Mouse (Mus musculus) midbrain, postnatal 0 days (tissue): Measurements from ENCODE around the gene Tbck. TPM values are rescaled to one million over a fixed set of nuclear protein-coding genes. Genes with fewer than 3 reads are reported as not detected.
A peak's percentile ranks its signal among the peaks of the same experiment; 100 is the strongest.

ENCODE experiments used
- ATAC-seq: fragments of 200-750 bp; cut with Nextera tagmentation; 2 replicates; pipeline ENCODE4 v1.8.0; 2017; ENCODE audit warnings: moderate number of reproducible peaks, mild to moderate bottlenecking, moderate TSS enrichment, moderate library complexity; ENCODE audit not compliant: low FRiP score
- DNase-seq: peaks from one replicate; pipeline ENCODE4 v3.0.0-alpha.2; 2015; ENCODE audit warnings: low spot score
- H3K27ac ChIP-seq: fragments of 300-500 bp; sonication (generic); 2 replicates; pipeline ENCODE4 v1.5.1; 2014; ENCODE audit warnings: low read depth, mild to moderate bottlenecking, low read length, mixed read lengths
- H3K27me3 ChIP-seq: fragments of 300-500 bp; sonication (generic); 2 replicates; pipeline ENCODE4 v1.6.1; 2014; ENCODE audit warnings: low read length, control low read depth, mixed read lengths; ENCODE audit not compliant: insufficient read depth
- H3K36me3 ChIP-seq: fragments of 300-500 bp; sonication (generic); 2 replicates; pipeline ENCODE4 v1.6.1; 2014; ENCODE audit warnings: low read length, control low read depth, mixed read lengths; ENCODE audit not compliant: insufficient read depth
- H3K4me1 ChIP-seq: fragments of 300-500 bp; sonication (generic); 2 replicates; pipeline ENCODE4 v1.6.1; 2014; ENCODE audit warnings: mild to moderate bottlenecking, control low read depth, antibody characterized with exemption, low read length, mixed read lengths; ENCODE audit not compliant: insufficient read depth
- H3K4me2 ChIP-seq: fragments of 300-500 bp; sonication (generic); 2 replicates; pipeline ENCODE4 v1.6.1; 2014; ENCODE audit warnings: low read depth, mild to moderate bottlenecking, low read length, mixed read lengths; ENCODE audit not compliant: poor library complexity, severe bottlenecking
- H3K4me3 ChIP-seq: fragments of 300-500 bp; sonication (generic); 2 replicates; pipeline ENCODE4 v1.5.1; 2014; ENCODE audit warnings: low read depth, mild to moderate bottlenecking, low read length, moderate library complexity
- H3K9ac ChIP-seq: fragments of 300-500 bp; sonication (generic); replicated peaks from 2 replicates; pipeline ENCODE4 v1.6.1; 2014; ENCODE audit warnings: mild to moderate bottlenecking, low read length, moderate library complexity, mixed read lengths; ENCODE audit not compliant: poor library complexity, severe bottlenecking
- H3K9me3 ChIP-seq: fragments of 300-500 bp; sonication (generic); 2 replicates; pipeline ENCODE4 v1.6.1; 2016; ENCODE audit warnings: low read length, control low read depth
- CTCF ChIP-seq: IDR thresholded peaks from 2 replicates; pipeline ENCODE4 v1.5.1; 2016; ENCODE audit warnings: antibody characterized with exemption, mild to moderate bottlenecking
- WGBS: fragments of 180-500 bp; shearing (Covaris S2); extraction: QIAGEN DNeasy Blood & Tissue Kit; methylation state at CpG from one replicate; pipeline ENCODE4 v1.1.7; 2014; 5-methylcytosine and 5-hydroxymethylcytosine counted together
- polyA plus RNA-seq: library from polyadenylated mRNA; unstranded; fragments of >200 nt; fragmentation: Nextera tagmentation; extraction: Ambion mirVana; gene quantifications from 2 replicates; pipeline ENCODE4 v1.2.1, GENCODE M21; 2015
- total RNA-seq: library from RNA; depleted of rRNA; stranded (reverse); fragments of >200 nt; gene quantifications from 2 replicates; pipeline ENCODE4 v1.2.3, GENCODE M21; 2014

The Tbck gene
- total and polyA plus RNA-seq, 2 experiments from 2014 or later, result 33.2 to 43.5 TPM

DNA sequence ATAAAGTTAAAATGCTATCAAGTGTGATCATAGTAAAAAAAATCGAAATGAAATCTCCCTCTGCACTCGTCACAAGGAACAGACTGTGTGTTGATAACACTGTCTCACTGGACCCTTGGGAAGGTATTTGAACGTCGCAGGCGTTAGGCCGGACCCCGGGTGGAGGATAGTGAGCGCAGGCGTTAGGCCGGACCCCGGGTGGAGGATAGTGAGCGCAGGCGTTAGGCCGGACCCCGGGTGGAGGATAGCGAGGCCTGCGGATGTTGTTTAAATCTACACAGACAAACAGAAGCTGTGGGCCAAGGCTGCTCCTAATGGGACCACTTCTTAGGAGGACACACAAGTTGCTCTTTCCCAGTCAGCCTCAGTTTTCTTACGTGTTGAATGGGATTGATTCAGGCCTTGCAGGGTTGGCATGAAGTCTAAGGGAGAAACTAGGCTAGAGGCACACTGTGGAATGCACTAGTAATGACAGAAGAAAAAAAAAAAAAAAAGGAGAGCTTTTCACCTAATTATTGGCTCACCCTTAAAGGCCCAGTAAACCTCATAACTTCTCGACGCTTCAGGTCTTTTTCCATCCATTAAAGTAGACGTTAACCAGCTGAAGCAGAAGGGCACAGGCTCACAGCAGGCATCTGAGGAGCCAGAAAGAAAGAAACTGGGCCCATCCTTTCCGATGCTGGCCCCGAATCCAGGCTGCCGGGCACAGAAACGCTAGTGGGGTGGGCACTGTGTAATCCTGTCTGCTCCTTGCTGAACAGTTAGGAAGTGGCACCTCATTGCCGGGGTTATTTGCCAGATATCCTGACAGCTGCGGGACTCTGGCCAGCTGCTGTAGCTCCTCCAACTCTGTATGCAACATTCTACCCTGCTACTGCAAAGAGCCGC, 168.1 kb downstream of the Tbck start:
- WGBS, result 53% methylated on average over 28 of the region's 28 CpGs
- ATAC-seq (peak; percentile 24; the same call in 1 of the 2 replicates), DNase-seq (peak; percentile 22)
- Histone ChIP-seq H3K36me3 (no peaks in the 10 kb centered on the region), H3K4me3 (no peak overlapping the region), H3K4me2 (no peak overlapping the region), H3K9me3 (no peaks in the 10 kb centered on the region), H3K27ac (no peak overlapping the region), H3K4me1 (no peaks in the 10 kb centered on the region), H3K9ac (no peak overlapping the region), H3K27me3 (no peaks in the 10 kb centered on the region)
- TF ChIP-seq CTCF, result no peak

DNA sequence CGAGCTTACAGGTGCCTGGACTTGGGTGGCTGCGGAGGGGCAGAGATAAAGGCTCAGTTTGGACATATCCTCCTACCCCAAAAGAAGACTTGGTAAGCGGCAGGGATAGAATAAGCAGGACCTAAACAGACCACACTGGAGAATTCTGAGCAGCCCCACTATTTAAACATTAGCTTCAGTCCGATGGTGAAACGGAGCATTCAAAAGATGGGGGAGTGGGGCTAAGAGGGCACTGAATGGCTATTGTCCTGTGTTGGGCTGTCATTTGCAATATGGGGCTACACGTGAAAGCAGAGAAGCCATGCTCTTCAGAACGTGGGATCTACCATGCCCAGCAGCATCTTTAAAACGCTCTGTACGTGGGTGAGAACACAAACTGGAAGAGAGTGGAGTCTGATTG, 170.3 kb downstream of the Tbck start:
- H3K9me3 ChIP-seq, result no peaks in the 10 kb centered on the region
- H3K4me1 ChIP-seq, result no peaks in the 10 kb centered on the region
- ATAC-seq (no peak), DNase-seq (no peak)
- no peaks in the 10 kb centered on the region for H3K36me3 ChIP-seq
- H3K4me3 ChIP-seq, result no peak overlapping the region
- no peak overlapping the region for H3K27ac ChIP-seq
- TF ChIP-seq CTCF, result no peak
- H3K9ac ChIP-seq, result no peak overlapping the region
- WGBS, result 83% methylated on average over 9 of the region's 9 CpGs
- H3K27me3 ChIP-seq, result no peaks in the 10 kb centered on the region
- no peak overlapping the region for H3K4me2 ChIP-seq

DNA sequence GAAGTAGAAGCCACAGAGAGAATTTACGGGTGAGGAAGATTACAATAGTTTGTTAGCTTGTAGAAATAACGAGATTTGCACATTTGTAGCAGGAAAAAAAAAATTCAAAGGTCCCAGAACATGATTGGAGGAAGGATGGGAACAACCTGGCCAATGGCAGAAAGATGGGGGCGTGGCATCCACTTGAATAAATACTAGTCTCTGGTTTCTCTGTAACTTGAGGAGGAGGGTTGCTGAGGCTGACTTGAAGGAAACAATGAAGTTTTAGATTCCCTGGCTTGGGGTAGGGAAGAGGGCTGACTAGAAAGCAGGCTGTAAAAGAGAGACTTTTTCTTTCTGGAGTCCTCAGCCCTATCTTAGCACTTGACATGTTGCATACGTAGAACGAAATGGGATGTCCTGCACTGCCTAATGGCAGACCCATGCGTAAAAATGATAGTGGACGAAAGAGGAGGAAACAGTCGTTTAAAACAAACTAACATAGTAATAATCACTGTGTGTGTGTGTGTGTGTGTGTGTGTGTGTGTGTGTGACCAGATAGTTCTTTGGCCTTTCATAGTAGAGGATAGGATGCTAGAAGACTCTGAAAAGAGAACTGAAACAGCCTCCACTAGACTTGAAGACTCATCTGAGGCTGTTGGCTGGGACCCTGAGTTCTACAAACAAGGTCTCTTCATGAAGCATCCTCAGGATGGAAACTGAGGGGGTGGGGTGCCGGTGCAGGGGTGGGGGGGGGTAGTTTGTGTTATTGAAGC, 171.7 kb downstream of the Tbck start:
- Histone ChIP-seq H3K36me3 (no peaks in the 10 kb centered on the region), H3K27me3 (no peaks in the 10 kb centered on the region), H3K4me3 (no peak overlapping the region), H3K27ac (no peak overlapping the region), H3K4me2 (no peak overlapping the region), H3K4me1 (no peaks in the 10 kb centered on the region), H3K9ac (no peak overlapping the region), H3K9me3 (no peaks in the 10 kb centered on the region)
- ATAC-seq (no peak), DNase-seq (no peak)
- 67% methylated on average over 9 of the region's 9 CpGs for WGBS
- TF ChIP-seq CTCF, result no peak

DNA sequence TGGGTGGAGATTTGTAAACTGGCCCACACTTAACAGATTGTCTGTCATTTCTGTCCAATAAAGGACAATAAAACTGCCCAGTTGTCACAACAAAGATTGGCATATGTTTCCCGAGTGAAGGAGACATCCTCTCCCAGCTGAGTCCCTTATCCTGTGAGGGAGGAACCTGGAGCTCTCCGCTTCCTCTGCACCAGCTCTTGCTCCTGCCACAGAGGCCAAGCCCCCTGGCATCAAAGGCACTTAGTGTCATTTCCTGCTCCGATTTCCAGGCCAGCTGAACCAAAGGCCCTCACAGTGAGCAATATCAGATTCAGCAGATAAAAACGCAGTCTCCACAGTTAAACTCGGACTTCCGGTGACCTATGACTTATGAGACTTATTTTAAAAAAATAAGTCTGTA, 172.7 kb downstream of the Tbck start:
- H3K9ac ChIP-seq, result no peak overlapping the region
- H3K27me3 ChIP-seq, result no peaks in the 10 kb centered on the region
- whole genome bisulfite sequencing, result 80% methylated on average over 6 of the region's 6 CpGs
- ATAC-seq (no peak), DNase-seq (no peak)
- H3K36me3 ChIP-seq, result no peaks in the 10 kb centered on the region
- H3K4me1 ChIP-seq, result no peaks in the 10 kb centered on the region
- TF ChIP-seq CTCF, result no peak
- H3K9me3 ChIP-seq, result no peaks in the 10 kb centered on the region
- no peak overlapping the region for H3K4me3 ChIP-seq
- H3K27ac ChIP-seq, result no peak overlapping the region
- H3K4me2 ChIP-seq, result no peak overlapping the region

DNA sequence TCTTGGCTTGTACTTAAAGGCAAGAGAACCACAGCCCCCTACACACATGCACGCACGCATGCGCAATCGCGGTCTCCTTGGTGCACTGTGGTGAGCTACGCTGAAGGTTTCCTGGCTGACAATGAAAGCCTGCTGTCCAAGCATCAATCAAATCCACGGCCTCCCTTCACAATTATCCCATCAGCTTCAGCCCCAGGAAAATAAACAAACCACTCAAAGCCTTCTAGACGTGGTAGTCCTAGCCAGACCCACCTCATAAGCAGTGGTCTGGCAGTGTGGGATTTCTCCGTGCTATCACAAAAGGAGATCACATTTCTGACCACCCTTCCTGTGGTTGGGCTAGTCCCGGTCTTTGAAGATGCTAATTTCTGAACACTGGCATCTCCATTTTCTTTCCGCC, 174.9 kb downstream of the Tbck start:
- H3K36me3 ChIP-seq, result no peaks in the 10 kb centered on the region
- DNase-seq, result no peak
- no peak overlapping the region for H3K9ac ChIP-seq
- TF ChIP-seq CTCF, result no peak
- no peaks in the 10 kb centered on the region for H3K4me1 ChIP-seq
- no peak overlapping the region for H3K4me3 ChIP-seq
- WGBS, result 70% methylated on average over 11 of the region's 11 CpGs
- H3K4me2 ChIP-seq, result no peak overlapping the region
- no peaks in the 10 kb centered on the region for H3K27me3 ChIP-seq
- no peak for ATAC-seq
- no peak overlapping the region for H3K27ac ChIP-seq
- H3K9me3 ChIP-seq, result no peaks in the 10 kb centered on the region

DNA sequence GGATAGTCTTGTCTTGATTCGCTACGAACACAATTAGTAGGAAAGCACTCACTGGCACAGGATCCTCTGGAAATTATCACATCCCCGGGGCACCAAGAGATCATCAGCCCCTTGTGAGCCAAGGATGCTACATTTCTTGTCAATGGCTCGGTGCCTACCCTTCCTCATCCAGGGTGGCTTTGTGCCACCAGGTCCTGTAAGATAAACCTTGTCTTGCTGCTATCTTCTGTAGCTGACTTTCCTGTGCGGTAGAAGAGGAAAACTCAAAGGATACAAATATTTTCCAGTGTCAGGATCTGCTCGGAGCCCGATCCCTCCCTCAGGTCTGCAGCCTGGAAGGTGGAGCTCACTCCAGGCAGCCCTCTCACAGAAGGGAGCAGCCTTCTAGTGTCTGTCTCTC, 175.6 kb downstream of the Tbck start:
- 88% methylated on average over 7 of the region's 7 CpGs for WGBS
- DNase-seq (no peak), ATAC-seq (no peak)
- Histone ChIP-seq H3K4me2 (no peak overlapping the region), H3K9me3 (no peaks in the 10 kb centered on the region), H3K27ac (no peak overlapping the region), H3K9ac (no peak overlapping the region), H3K36me3 (no peaks in the 10 kb centered on the region), H3K4me1 (no peaks in the 10 kb centered on the region), H3K27me3 (no peaks in the 10 kb centered on the region), H3K4me3 (no peak overlapping the region)
- TF ChIP-seq CTCF, result no peak
